In the genomic region with DNA sequence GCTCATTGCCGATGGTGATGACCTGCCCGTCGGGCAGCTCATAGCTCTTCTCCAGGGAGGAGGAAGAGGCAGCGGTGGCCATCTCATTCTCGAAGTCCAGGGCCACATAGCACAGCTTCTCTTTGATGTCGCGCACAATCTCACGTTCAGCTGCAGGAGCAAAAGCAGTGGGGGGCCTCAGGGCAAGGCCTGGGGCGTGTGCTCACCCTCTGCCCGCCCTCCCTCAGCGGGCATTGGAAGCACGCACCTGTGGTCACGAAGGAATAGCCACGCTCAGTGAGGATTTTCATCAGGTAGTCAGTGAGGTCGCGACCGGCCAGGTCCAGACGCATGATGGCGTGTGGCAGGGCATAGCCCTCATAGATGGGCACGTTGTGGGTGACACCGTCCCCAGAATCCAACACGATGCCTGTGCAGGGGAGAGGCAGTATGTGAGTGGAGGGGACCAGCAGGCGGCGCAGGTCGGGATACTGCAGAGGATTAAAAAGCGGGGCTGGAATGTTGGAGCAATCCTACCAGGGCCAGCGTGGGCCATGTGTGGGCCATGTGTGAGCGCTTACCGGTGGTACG, we compare ENCODE assay signal across 8 mouse cellular contexts. TPM values are rescaled to one million over a fixed set of nuclear protein-coding genes. Genes with fewer than 3 reads are reported as not detected.
DNase-seq lines count a peak whose midpoint lies in the region; ATAC-seq and TF ChIP-seq lines count a peak whose summit lies in the region.

No protein-coding gene starts in this region.

- TF ChIP-seq CTCF in brain, embryonic 14.5 days (IDR thresholded peaks at IDR 0.05; ENCODE audit: borderline replicate concordance, extremely low read depth, insufficient read depth, insufficient read length): peak; percentile 33; the same call in 1 of the 2 replicates

- in situ Hi-C loops in ES-E14 (cut with MboI; ENCODE audit: low sequenced_read_pairs in 2 of 2, unreplicated experiment in 2 of 2): no loop called here

- H3K4me2 ChIP-seq in forebrain, embryonic 15.5 days (replicated peaks): peak overlapping the region; percentile 87

- H3K4me3 ChIP-seq in ES-E14 (ENCODE audit: insufficient read depth in 1 of 2, low read depth in 1 of 2, low read length in 2 of 2, poor library complexity in 1 of 2, severe bottlenecking in 1 of 2): peak overlapping the region; percentile 57 to 68; a peak in 2 of 4 replicates
- H3K4me3 ChIP-seq in forebrain, embryonic 15.5 days: peak overlapping the region; percentile 50

- ATAC-seq in forebrain, embryonic 15.5 days (replicated peaks): peak; percentile 35; the same call in 1 of the 2 replicates
- ATAC-seq in megakaryocyte-erythroid progenitor cell, adult 5-6 weeks (replicated peaks; ENCODE audit: low FRiP score, low TSS enrichment, poor library complexity, severe bottlenecking): 0 out of 2 replicates have a peak, but pooled peaks have one; percentile 24
- ATAC-seq in granulocyte monocyte progenitor cell, adult 5-6 weeks (replicated peaks; ENCODE audit: poor library complexity, severe bottlenecking): no peak

- intact Hi-C loops in heart, postnatal 14 days (cut with DNase I): no loop called here

- H3K4me1 ChIP-seq in ES-E14 (ENCODE audit: control insufficient read depth in 2 of 2, insufficient read depth in 2 of 2, low read length in 2 of 2, poor library complexity in 1 of 2): peaks cover 3 to 12% of the 10 kb centered on the region in 2 experiments; a peak in 3 of 4 replicates
- H3K4me1 ChIP-seq in forebrain, embryonic 15.5 days: peaks cover 18% of the 10 kb centered on the region

- peaks cover 52% of the 10 kb centered on the region for H3K27me3 ChIP-seq in forebrain, embryonic 15.5 days

- H3K27ac ChIP-seq in ES-E14 (ENCODE audit: insufficient read depth, low read depth, low read length, poor library complexity, severe bottlenecking): no peak overlapping the region
- no peak overlapping the region for H3K27ac ChIP-seq in forebrain, embryonic 15.5 days (replicated peaks)

- no peaks in the 10 kb centered on the region for H3K9me3 ChIP-seq in ES-E14 (ENCODE audit: control insufficient read depth, insufficient read depth, low read depth, low read length)
- no peaks in the 10 kb centered on the region for H3K9me3 ChIP-seq in forebrain, embryonic 15.5 days

- no peak for DNase-seq in ES-E14 (ENCODE audit: low read depth, low spot score)
- DNase-seq in brain, embryonic 14.5 days (ENCODE audit: low read depth): peak; percentile 18
- no peak for DNase-seq in spleen, postnatal 4 days (ENCODE audit: low spot score in 2 of 2)
- no peak for DNase-seq in right cerebral cortex, postnatal 14 days
- no peak for DNase-seq in heart, postnatal 14 days

- 14% methylated on average over 30 of the region's 30 CpGs for WGBS in forebrain, embryonic 15.5 days

- H3K36me3 ChIP-seq in ES-E14 (ENCODE audit: control insufficient read depth, insufficient read depth, low read length, poor library complexity, severe bottlenecking): no peaks in the 10 kb centered on the region
- H3K36me3 ChIP-seq in forebrain, embryonic 15.5 days: 0 out of 2 replicates have a peak, but pooled peaks cover 3% of the 10 kb centered on the region

- H3K9ac ChIP-seq in ES-E14 (ENCODE audit: insufficient read depth, low read depth, low read length, poor library complexity, severe bottlenecking): no peak overlapping the region
- H3K9ac ChIP-seq in forebrain, embryonic 15.5 days (replicated peaks): peak overlapping the region; percentile 74

- TF ChIP-seq POLR2A in brain, embryonic 14.5 days (IDR thresholded peaks at IDR 0.05; ENCODE audit: borderline replicate concordance, extremely low read depth, insufficient read depth, insufficient read length, poor library complexity, severe bottlenecking): no peak

TF ChIP-seq in ES-E14, 5 proteins besides CTCF, POLR2A, EP300 and RAD21:
- TF ChIP-seq ZNF384 (IDR thresholded peaks at IDR 0.05; ENCODE audit: low read depth, low read length) (no peak), ZC3H11A (IDR thresholded peaks at IDR 0.05; ENCODE audit: borderline replicate concordance, low read depth, low read length) (no peak), CHD2 (IDR thresholded peaks at IDR 0.05; ENCODE audit: low read depth, low read length) (no peak), MAFK (IDR thresholded peaks at IDR 0.05; ENCODE audit: insufficient read depth, low read depth, low read length) (no peak), HCFC1 (IDR thresholded peaks at IDR 0.05; ENCODE audit: borderline replicate concordance, insufficient read depth, low read length) (no peak)

RNA-seq across cellular contexts. Expression of a gene that starts 1.9 kb away (rescaled TPM):
- 33.9 and 54.5 TPM in 2 replicates for total RNA-seq in ES-E14 (2012; rRNA removed)
- polyA plus RNA-seq in brain, embryonic 14.5 days (2012; rRNA removed): 9.0 and 10.3 TPM in 2 replicates
- polyA plus RNA-seq in forebrain, embryonic 15.5 days (2015; fragmentation: Nextera tagmentation; extraction: Ambion mirVana): 3.8 and 7.0 TPM in 2 replicates
- not detected in 2 replicates for total RNA-seq in megakaryocyte-erythroid progenitor cell, adult 5-6 weeks (2014; fragmentation: Nextera tagmentation)
- not detected in 2 replicates for total RNA-seq in megakaryocyte-erythroid progenitor cell, adult 5-6 weeks (2017)
- total RNA-seq in heart, postnatal 14 days (2021): 100 to 1,000 TPM; 284 to 359 TPM
- not detected in 2 replicates for total RNA-seq in granulocyte monocyte progenitor cell, adult 5-6 weeks (2014; fragmentation: Nextera tagmentation)
- not detected in 2 replicates for total RNA-seq in granulocyte monocyte progenitor cell, adult 5-6 weeks (2017)

RNA-seq across cellular contexts. Expression of a gene that starts 32.7 kb away (rescaled TPM):
- total RNA-seq in ES-E14 (2012; rRNA removed): 4.5 and 5.1 TPM in 2 replicates
- polyA plus RNA-seq in brain, embryonic 14.5 days (2012; rRNA removed): 6.6 and 7.5 TPM in 2 replicates
- 8.2 and 8.3 TPM in 2 replicates for polyA plus RNA-seq in forebrain, embryonic 15.5 days (2015; fragmentation: Nextera tagmentation; extraction: Ambion mirVana)
- total RNA-seq in megakaryocyte-erythroid progenitor cell, adult 5-6 weeks (2014; fragmentation: Nextera tagmentation): 7.9 and 11.6 TPM in 2 replicates
- total RNA-seq in megakaryocyte-erythroid progenitor cell, adult 5-6 weeks (2017): 11.2 and 12.4 TPM in 2 replicates
- total RNA-seq in heart, postnatal 14 days (2021): 1 to 10 TPM; 1.7 to 2.2 TPM
- 4.4 and 4.8 TPM in 2 replicates for total RNA-seq in granulocyte monocyte progenitor cell, adult 5-6 weeks (2014; fragmentation: Nextera tagmentation)
- 5.1 and 5.3 TPM in 2 replicates for total RNA-seq in granulocyte monocyte progenitor cell, adult 5-6 weeks (2017)

RNA-seq across cellular contexts. Expression of a gene that starts 56.4 kb away (rescaled TPM):
- 71.0 and 74.2 TPM in 2 replicates for total RNA-seq in ES-E14 (2012; rRNA removed)
- polyA plus RNA-seq in brain, embryonic 14.5 days (2012; rRNA removed): 20.9 and 23.2 TPM in 2 replicates
- polyA plus RNA-seq in forebrain, embryonic 15.5 days (2015; fragmentation: Nextera tagmentation; extraction: Ambion mirVana): 31.9 and 33.4 TPM in 2 replicates
- 37.6 and 47.2 TPM in 2 replicates for total RNA-seq in megakaryocyte-erythroid progenitor cell, adult 5-6 weeks (2014; fragmentation: Nextera tagmentation)
- total RNA-seq in megakaryocyte-erythroid progenitor cell, adult 5-6 weeks (2017): 35.7 and 36.3 TPM in 2 replicates
- total RNA-seq in heart, postnatal 14 days (2021): 10 to 100 TPM; 10.3 to 12.4 TPM
- 25.5 and 33.3 TPM in 2 replicates for total RNA-seq in granulocyte monocyte progenitor cell, adult 5-6 weeks (2014; fragmentation: Nextera tagmentation)
- total RNA-seq in granulocyte monocyte progenitor cell, adult 5-6 weeks (2017): 26.7 and 26.8 TPM in 2 replicates

Comparison
In these comparisons a context has a peak if more than half of its experiments do, and no peak if none do; other contexts are left out.
1. RNA of a gene that starts 1.9 kb away (total RNA-seq): 284 to 359 TPM in heart, postnatal 14 days and 33.9 to 54.5 TPM in ES-E14; not detected in megakaryocyte-erythroid progenitor cell, adult 5-6 weeks and not detected in granulocyte monocyte progenitor cell, adult 5-6 weeks; every median in the first group is over 10 times any median in the second.